Mouse (Mus musculus) liver, postnatal 0 days (tissue): ENCODE data around the gene Zcchc24. TPM values are rescaled to one million over a fixed set of nuclear protein-coding genes. Genes with fewer than 3 reads are reported as not detected.

Experiments
- ATAC-seq: fragments of 200-750 bp; cut with Nextera tagmentation; 2 replicates; pipeline ENCODE4 v1.8.0; 2017; ENCODE audit warnings: mild to moderate bottlenecking, moderate library complexity
- DNase-seq: peaks from one replicate; pipeline ENCODE4 v3.0.0-alpha.2; 2016
- H3K27ac ChIP-seq: fragments of 300-500 bp; sonication (generic); 2 replicates; pipeline ENCODE4 v1.5.1; 2014; ENCODE audit warnings: antibody characterized with exemption, moderate library complexity, mild to moderate bottlenecking, low read depth
- H3K27me3 ChIP-seq: fragments of 300-500 bp; sonication (generic); 2 replicates; pipeline ENCODE4 v1.6.1; 2014; ENCODE audit warnings: low read length, control low read depth, mixed read lengths; ENCODE audit not compliant: insufficient read depth
- H3K36me3 ChIP-seq: fragments of 300-500 bp; sonication (generic); replicated peaks from 2 replicates; pipeline ENCODE4 v1.6.1; 2014; ENCODE audit warnings: mild to moderate bottlenecking, control low read depth, low read length, moderate library complexity, mixed read lengths; ENCODE audit not compliant: insufficient read depth
- H3K4me1 ChIP-seq: fragments of 300-500 bp; sonication (generic); 2 replicates; pipeline ENCODE4 v1.6.1; 2014; ENCODE audit warnings: antibody characterized with exemption, mild to moderate bottlenecking, control low read depth; ENCODE audit not compliant: insufficient read depth
- H3K4me2 ChIP-seq: fragments of 300-500 bp; sonication (generic); 2 replicates; pipeline ENCODE4 v1.6.1; 2014; ENCODE audit warnings: low read depth, mild to moderate bottlenecking, low read length, moderate library complexity, mixed read lengths
- H3K4me3 ChIP-seq: fragments of 300-500 bp; sonication (generic); 2 replicates; pipeline ENCODE4 v1.5.1; 2014; ENCODE audit warnings: low read depth, low read length
- H3K9ac ChIP-seq: fragments of 300-500 bp; sonication (generic); replicated peaks from 2 replicates; pipeline ENCODE4 v1.6.1; 2014; ENCODE audit warnings: mild to moderate bottlenecking, moderate library complexity
- H3K9me3 ChIP-seq: fragments of 300-500 bp; sonication (generic); 2 replicates; pipeline ENCODE4 v1.6.1; 2016; ENCODE audit warnings: mild to moderate bottlenecking, control low read depth, low read length, mixed read lengths
- CTCF ChIP-seq: sonication (generic); IDR thresholded peaks from 2 replicates; pipeline ENCODE4 v1.5.1; 2016; ENCODE audit warnings: antibody characterized with exemption, low read depth
- EP300 ChIP-seq: IDR thresholded peaks from 2 replicates; pipeline ENCODE4 v1.6.1; 2016; ENCODE audit warnings: antibody characterized with exemption, low read depth, mild to moderate bottlenecking
- WGBS: fragments of 180-500 bp; shearing (Covaris S2); extraction: QIAGEN DNeasy Blood & Tissue Kit; methylation state at CpG from one replicate; pipeline ENCODE4 v1.1.7; 2014; ENCODE audit not compliant: insufficient replicate concordance; 5-methylcytosine and 5-hydroxymethylcytosine counted together
- polyA plus RNA-seq: library from polyadenylated mRNA; unstranded; fragments of >200 nt; fragmentation: Nextera tagmentation; extraction: Ambion mirVana; gene quantifications from 2 replicates; pipeline ENCODE4 v1.2.1, GENCODE M21; 2015

Zcchc24 gene
- polyA plus RNA-seq, 1 experiment from 2014 or later = 13.8 TPM

GRCm38 (mm10) chr14:25720962-25721707 is 47.7 kb downstream of the Zcchc24 start:
- no peak overlapping the region for H3K4me3 ChIP-seq
- TF ChIP-seq CTCF (peak; percentile 18; the same call in 1 of the 2 replicates), EP300 (no peak)
- H3K4me1 ChIP-seq = peaks cover 16% of the 10 kb centered on the region
- 46% methylated on average over 5 of the region's 5 CpGs for WGBS
- 0 out of 2 replicates have a peak overlapping the region, but pooled peaks have one; percentile 1 for H3K27ac ChIP-seq
- no peak for DNase-seq
- no peaks in the 10 kb centered on the region for H3K9me3 ChIP-seq
- H3K27me3 ChIP-seq = no peaks in the 10 kb centered on the region
- ATAC-seq = no peak
- peaks cover 3% of the 10 kb centered on the region; the same call in 1 of the 2 replicates for H3K36me3 ChIP-seq
- H3K9ac ChIP-seq = no peak overlapping the region
- no peak overlapping the region for H3K4me2 ChIP-seq

GRCm38 (mm10) chr14:25719371-25719770 is 49.5 kb downstream of the Zcchc24 start:
- ATAC-seq = no peak

GRCm38 (mm10) chr14:25718471-25718870 is 50.4 kb downstream of the Zcchc24 start:
- WGBS = 6% methylated on average over 2 of the region's 2 CpGs

More at GRCm38 (mm10) chr14:25719371-25719770, 49.5 kb downstream of the Zcchc24 start:
- 57% methylated on average over 9 of the region's 9 CpGs for WGBS
- peaks cover 11% of the 10 kb centered on the region for H3K4me1 ChIP-seq
- TF ChIP-seq EP300 (no peak), CTCF (no peak)
- H3K9ac ChIP-seq = no peak overlapping the region
- H3K9me3 ChIP-seq = no peaks in the 10 kb centered on the region
- DNase-seq = peak; percentile 64
- H3K36me3 ChIP-seq = peaks cover 11% of the 10 kb centered on the region; the same call in 1 of the 2 replicates
- no peak overlapping the region for H3K27ac ChIP-seq
- H3K4me2 ChIP-seq = no peak overlapping the region
- no peaks in the 10 kb centered on the region for H3K27me3 ChIP-seq
- H3K4me3 ChIP-seq = no peak overlapping the region

GRCm38 (mm10) chr14:25717718-25718117 is 51.1 kb downstream of the Zcchc24 start:
- DNase-seq = no peak
- H3K4me3 ChIP-seq = no peak overlapping the region
- ATAC-seq = no peak
- peaks cover 16% of the 10 kb centered on the region; the same call in 1 of the 2 replicates for H3K36me3 ChIP-seq
- no peak overlapping the region for H3K9ac ChIP-seq
- no peaks in the 10 kb centered on the region for H3K27me3 ChIP-seq
- TF ChIP-seq EP300 (no peak), CTCF (no peak)
- no peaks in the 10 kb centered on the region for H3K9me3 ChIP-seq
- peaks cover 11% of the 10 kb centered on the region for H3K4me1 ChIP-seq
- H3K27ac ChIP-seq = no peak overlapping the region
- no peak overlapping the region for H3K4me2 ChIP-seq
- WGBS = 79% methylated on average over 8 of the region's 8 CpGs

More at GRCm38 (mm10) chr14:25718471-25718870, 50.4 kb downstream of the Zcchc24 start:
- peak; percentile 14; the same call in 1 of the 2 replicates for ATAC-seq
- Histone ChIP-seq H3K4me2 (no peak overlapping the region), H3K4me1 (peaks cover 11% of the 10 kb centered on the region), H3K9me3 (no peaks in the 10 kb centered on the region), H3K36me3 (peaks cover 16% of the 10 kb centered on the region; the same call in 1 of the 2 replicates), H3K27ac (0 out of 2 replicates have a peak overlapping the region, but pooled peaks have one; percentile 16), H3K9ac (no peak overlapping the region), H3K27me3 (no peaks in the 10 kb centered on the region), H3K4me3 (no peak overlapping the region)
- no peak for DNase-seq
- TF ChIP-seq EP300 = no peak

- Histone ChIP-seq H3K9ac (no peak overlapping the region), H3K36me3 (peaks cover 16% of the 10 kb centered on the region; the same call in 1 of the 2 replicates), H3K9me3 (no peaks in the 10 kb centered on the region), H3K27ac (no peak overlapping the region), H3K27me3 (no peaks in the 10 kb centered on the region), H3K4me1 (peaks cover 15% of the 10 kb centered on the region), H3K4me2 (no peak overlapping the region), H3K4me3 (no peak overlapping the region)
- TF ChIP-seq EP300 = no peak
- TF ChIP-seq CTCF = no peak
- 67% methylated on average over 1 of the region's 1 CpGs for WGBS
- no peak for DNase-seq
- ATAC-seq = no peak
Observed at GRCm38 (mm10) chr14:25716528-25716927, 52.3 kb downstream of the Zcchc24 start.

GRCm38 (mm10) chr14:25713443-25713842 is 55.4 kb downstream of the Zcchc24 start:
- Histone ChIP-seq H3K4me1 (peaks cover 40% of the 10 kb centered on the region), H3K4me2 (no peak overlapping the region), H3K36me3 (peaks cover 13% of the 10 kb centered on the region; the same call in 1 of the 2 replicates), H3K27ac (no peak overlapping the region), H3K4me3 (no peak overlapping the region), H3K9me3 (no peaks in the 10 kb centered on the region), H3K27me3 (no peaks in the 10 kb centered on the region), H3K9ac (no peak overlapping the region)
- WGBS = 29% methylated on average over 4 of the region's 4 CpGs
- no peak for DNase-seq
- ATAC-seq = no peak
- no peak for TF ChIP-seq EP300
- peak; percentile 62 for TF ChIP-seq CTCF
